Mouse (Mus musculus) CH12.LX (cell line): ENCODE measurements around the gene Atxn10.

Experiments used
- CTCF ChIP-seq, 2 experiments: IDR thresholded peaks in 1 of 2; conservative IDR thresholded peaks in 1 of 2; 2 replicates each; pipeline ENCODE4 v1.5.1; 2011 to 2012; ENCODE audit warnings: low read depth in 2 of 2, low read length in 2 of 2, improper control_type of control experiment in 1 of 2, inconsistent platforms in 1 of 2, mild to moderate bottlenecking in 1 of 2, moderate library complexity in 1 of 2
- E2F4 ChIP-seq: IDR thresholded peaks from 2 replicates; pipeline ENCODE4 v1.6.1; 2011; ENCODE audit warnings: low read depth, low read length, improper control_type of control experiment; ENCODE audit not compliant: insufficient replicate concordance
- EP300 ChIP-seq: IDR thresholded peaks from 2 replicates; pipeline ENCODE4 v1.6.1; 2011; ENCODE audit warnings: low read length, improper control_type of control experiment
- HCFC1 ChIP-seq: IDR thresholded peaks from 2 replicates; pipeline ENCODE4 v1.6.1; 2012; ENCODE audit warnings: low read depth, mild to moderate bottlenecking, inconsistent platforms, low read length, improper control_type of control experiment
- NELFE ChIP-seq: IDR thresholded peaks from 2 replicates; pipeline ENCODE4 v1.6.1; 2011; ENCODE audit warnings: low read depth, low read length, improper control_type of control experiment
- POLR2A ChIP-seq: IDR thresholded peaks from 2 replicates; pipeline ENCODE4 v1.6.1; 2011; ENCODE audit warnings: low read depth, mild to moderate bottlenecking, improper control_type of control experiment, low read length
- USF2 ChIP-seq: conservative IDR thresholded peaks from 2 replicates; pipeline ENCODE4 v1.6.1; 2011; ENCODE audit warnings: low read depth, low read length, improper control_type of control experiment

GRCm38 (mm10) chr15:85457838-85458237, 121.8 kb downstream of the Atxn10 start:
- TF ChIP-seq CTCF (conservative IDR thresholded peaks at IDR 0.05 in 1 of 2, IDR thresholded peaks at IDR 0.05 in 1 of 2; ENCODE audit: low read depth in 2 of 2, low read length in 2 of 2) (no peak), NELFE (no peak), POLR2A (no peak), HCFC1 (no peak), EP300 (no peak), USF2 (no peak), E2F4 (no peak)
